Mouse (Mus musculus): ENCODE results near the gene Slc11a2. TPM values are rescaled to one million over a fixed set of nuclear protein-coding genes. Genes with fewer than 3 reads are reported as not detected.

The Slc11a2 gene
- 23.6 and 25.9 TPM in 2 replicates for polyA plus RNA-seq (2015; fragmentation: Nextera tagmentation; extraction: Ambion mirVana)

DNA sequence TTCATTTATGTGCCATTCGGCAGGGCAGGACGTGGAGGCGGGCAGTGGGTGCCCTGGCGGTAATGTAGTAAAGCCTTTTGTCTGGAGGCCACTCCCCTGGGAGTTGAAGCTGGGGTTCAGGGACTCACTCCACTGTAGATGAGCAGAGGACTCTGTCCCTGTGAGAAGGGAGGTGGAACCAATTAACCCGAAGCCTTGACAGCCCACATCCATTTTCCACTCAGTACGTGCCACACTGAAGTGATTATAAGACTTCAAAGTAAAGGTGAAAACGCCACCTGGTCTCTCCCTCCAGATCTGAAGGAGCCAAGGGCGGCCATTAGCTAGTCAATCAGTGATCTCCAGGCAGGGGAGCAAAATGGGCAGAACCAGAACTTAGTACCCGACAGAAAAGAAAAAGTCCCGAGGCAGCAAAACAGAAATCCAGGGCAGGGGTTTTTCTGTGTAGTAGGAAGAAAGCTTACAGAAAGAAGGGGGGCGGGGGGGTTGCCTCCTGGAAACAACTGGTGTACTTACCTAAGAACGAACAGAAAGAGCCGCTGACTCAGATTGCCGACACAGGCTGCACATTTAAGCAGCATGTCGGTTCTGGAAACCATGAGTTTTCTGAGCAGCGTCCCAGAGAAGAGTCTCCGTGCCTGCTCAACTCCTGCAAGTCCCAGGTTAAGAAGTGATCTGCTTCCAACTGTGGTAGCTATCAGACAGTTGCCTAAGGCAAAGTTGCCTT, at the start of gene Slc11a2:
Slc11a2 (minus strand) TSS at position 677 of the 727 bp plus-strand sequence.
- H3K9ac ChIP-seq, result peak within 1 kb of the TSS; percentile 0; the same call in 1 of the 2 replicates
- H3K27ac ChIP-seq (replicated peaks), result no peak within 1 kb of the TSS
- WGBS, result 12% methylated on average over 17 of the region's 17 CpGs
- peaks cover 7% of the 10 kb centered on the region; the same call in 1 of the 2 replicates for H3K27me3 ChIP-seq
- no peaks in the 10 kb centered on the region for H3K9me3 ChIP-seq (replicated peaks)
- no peaks in the 10 kb centered on the region for H3K36me3 ChIP-seq
- peak within 1 kb of the TSS; percentile 89 for H3K4me3 ChIP-seq (replicated peaks)
- H3K4me1 ChIP-seq, result peaks cover 29% of the 10 kb centered on the region
- H3K4me2 ChIP-seq (replicated peaks), result peak within 1 kb of the TSS; percentile 95
- ATAC-seq (ENCODE audit: insufficient number of reproducible peaks, low FRiP score, low TSS enrichment, low read depth), result no peak

DNA sequence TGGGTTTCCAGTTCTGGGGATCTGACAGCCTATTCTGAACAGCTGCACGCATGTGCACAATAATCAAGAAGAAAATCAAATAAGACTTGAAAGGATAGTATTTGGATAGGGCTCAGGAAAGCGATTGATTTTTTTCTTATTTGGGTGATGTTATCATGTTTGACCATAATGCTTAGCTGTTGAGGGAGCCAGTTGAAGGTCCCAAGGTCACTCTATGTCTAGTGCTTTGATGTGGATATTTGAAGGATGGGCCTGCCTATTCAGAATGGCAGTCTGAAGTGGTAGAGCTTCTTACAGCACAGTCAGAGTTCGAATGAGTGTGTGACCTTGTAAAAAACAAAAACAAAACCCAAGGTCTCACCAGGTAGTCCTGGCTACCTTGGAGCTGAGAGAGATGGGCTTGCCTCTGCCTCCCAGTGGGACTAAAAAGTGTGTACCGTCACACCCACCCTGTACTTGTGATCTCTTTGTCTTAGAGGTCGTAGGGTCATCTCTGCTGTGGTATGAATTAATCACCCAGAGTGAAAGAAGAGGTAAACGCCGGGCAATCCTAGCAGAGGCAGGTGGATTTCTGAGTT, 49.1 kb upstream of the Slc11a2 start:
- Histone ChIP-seq H3K36me3 (peaks cover 74% of the 10 kb centered on the region), H3K4me2 (replicated peaks) (no peak overlapping the region), H3K27ac (replicated peaks) (no peak overlapping the region), H3K9me3 (replicated peaks) (no peaks in the 10 kb centered on the region), H3K4me3 (replicated peaks) (no peak overlapping the region), H3K4me1 (peaks cover 14% of the 10 kb centered on the region), H3K27me3 (no peaks in the 10 kb centered on the region), H3K9ac (no peak overlapping the region)
- WGBS, result 78% methylated on average over 7 of the region's 7 CpGs
- no peak for ATAC-seq (ENCODE audit: insufficient number of reproducible peaks, low FRiP score, low TSS enrichment, low read depth)

DNA sequence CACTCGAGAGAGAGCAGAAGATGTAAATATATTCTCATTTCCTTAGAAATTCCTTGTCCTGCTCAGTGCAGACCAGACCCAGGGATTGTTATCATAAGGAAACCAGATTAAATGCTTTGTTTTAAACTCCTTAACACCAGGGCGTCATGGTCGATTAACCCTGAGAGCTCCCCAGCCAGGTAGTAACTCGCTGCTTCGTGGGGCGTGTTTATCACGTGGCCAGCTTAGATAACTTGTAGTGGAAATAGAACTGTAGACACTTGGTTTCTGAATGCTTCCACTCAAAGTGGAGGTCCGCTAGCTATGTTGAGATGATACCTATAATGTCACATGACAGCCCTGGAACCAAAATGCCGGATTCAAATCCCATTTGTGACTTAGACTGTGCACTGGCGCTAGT, 45.2 kb upstream of the Slc11a2 start:
- no peak for ATAC-seq (ENCODE audit: insufficient number of reproducible peaks, low FRiP score, low TSS enrichment, low read depth)
- Histone ChIP-seq H3K27ac (replicated peaks) (no peak overlapping the region), H3K4me1 (peaks cover 22% of the 10 kb centered on the region), H3K9ac (0 out of 2 replicates have a peak overlapping the region, but pooled peaks have one; percentile 74), H3K4me3 (replicated peaks) (peak overlapping the region; percentile 63), H3K36me3 (peaks cover 36% of the 10 kb centered on the region), H3K27me3 (no peaks in the 10 kb centered on the region), H3K4me2 (replicated peaks) (peak overlapping the region; percentile 83), H3K9me3 (replicated peaks) (no peaks in the 10 kb centered on the region)
- WGBS, result 62% methylated on average over 10 of the region's 10 CpGs

DNA sequence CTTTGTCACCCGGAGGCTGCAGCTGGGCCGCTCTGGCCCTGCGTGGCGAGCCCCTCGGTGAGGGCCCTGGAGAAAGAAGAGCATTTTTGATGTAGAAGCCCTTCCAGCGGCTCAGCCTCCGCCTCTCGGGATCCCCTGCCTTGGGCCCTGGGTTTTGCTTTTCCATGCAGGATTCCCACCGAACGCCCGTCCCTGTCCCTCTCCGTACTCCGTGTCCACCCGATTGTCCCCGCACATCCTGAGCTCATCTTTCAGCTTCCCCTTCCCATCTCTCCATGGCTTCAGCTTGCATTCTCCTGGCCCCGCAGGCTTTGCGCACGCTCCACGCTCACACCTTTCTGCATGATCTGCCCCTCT, 44.3 kb upstream of the Slc11a2 start:
- H3K4me3 ChIP-seq (replicated peaks), result peak overlapping the region; percentile 63
- H3K4me2 ChIP-seq (replicated peaks), result peak overlapping the region; percentile 83
- H3K27ac ChIP-seq (replicated peaks), result peak overlapping the region; percentile 69
- peaks cover 22% of the 10 kb centered on the region for H3K4me1 ChIP-seq
- ATAC-seq (ENCODE audit: insufficient number of reproducible peaks, low FRiP score, low TSS enrichment, low read depth), result no peak
- H3K9me3 ChIP-seq (replicated peaks), result no peaks in the 10 kb centered on the region
- WGBS, result 1% methylated on average over 19 of the region's 19 CpGs
- peaks cover 27% of the 10 kb centered on the region for H3K36me3 ChIP-seq
- no peaks in the 10 kb centered on the region for H3K27me3 ChIP-seq
- H3K9ac ChIP-seq, result peak overlapping the region; percentile 74

DNA sequence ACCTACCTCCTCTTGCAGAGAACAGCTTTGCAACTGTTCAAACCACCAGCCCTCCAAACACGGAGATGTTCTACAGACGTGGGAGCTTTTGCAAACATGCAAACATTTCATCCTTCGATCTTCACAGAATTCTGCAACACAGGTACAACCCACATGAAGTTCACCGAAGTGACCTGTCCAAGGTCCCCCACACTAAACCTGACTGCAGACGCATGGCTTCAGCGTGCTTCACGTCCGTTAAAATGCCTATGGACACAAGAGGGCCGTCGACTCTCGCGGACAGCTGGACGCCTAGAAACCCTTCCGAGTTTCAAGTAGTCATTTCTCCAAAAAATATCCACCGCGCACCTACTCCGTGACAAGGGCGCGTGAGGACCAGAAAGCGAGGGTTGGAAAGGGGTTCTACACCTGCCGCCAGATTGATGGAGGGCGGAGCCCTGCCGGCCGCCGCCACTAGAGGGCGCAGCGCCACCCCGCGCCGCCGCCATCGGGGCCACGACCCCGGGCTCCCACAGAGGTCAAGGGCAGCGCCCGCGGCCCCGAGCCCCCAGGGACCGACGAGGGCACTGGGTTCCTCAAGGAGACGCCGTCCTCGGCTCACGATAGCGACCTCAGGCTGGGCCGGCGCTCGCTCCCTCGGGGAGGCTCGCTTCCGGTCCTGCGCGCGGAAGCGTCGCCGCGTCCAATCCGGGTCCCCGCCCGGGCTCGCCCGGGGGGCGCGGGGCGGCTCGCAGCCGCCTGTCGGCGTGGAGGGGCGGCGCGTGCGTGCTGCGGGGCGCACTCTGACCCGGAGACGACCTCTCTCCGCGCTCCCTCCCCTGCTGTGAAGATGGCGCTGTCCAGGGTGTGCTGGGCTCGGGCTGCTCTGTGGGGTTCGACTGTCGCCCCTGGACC, 43.7 kb upstream of the Slc11a2 start, which contains the start of gene Letmd1:
Letmd1 (plus strand) TSS at position 729 of the 894 bp plus-strand sequence.
- ATAC-seq (ENCODE audit: insufficient number of reproducible peaks, low FRiP score, low TSS enrichment, low read depth), result peak; percentile 93
- Histone ChIP-seq H3K36me3 (peaks cover 21% of the 10 kb centered on the region; the same call in 1 of the 2 replicates), H3K4me2 (replicated peaks) (peak within 1 kb of the TSS; percentile 83), H3K27me3 (no peaks in the 10 kb centered on the region), H3K9me3 (replicated peaks) (no peaks in the 10 kb centered on the region), H3K27ac (replicated peaks) (peak within 1 kb of the TSS; percentile 69), H3K4me1 (peaks cover 22% of the 10 kb centered on the region), H3K9ac (peak within 1 kb of the TSS; percentile 74), H3K4me3 (replicated peaks) (peak within 1 kb of the TSS; percentile 63)
- WGBS, result 2% methylated on average over 71 of the region's 84 CpGs

DNA sequence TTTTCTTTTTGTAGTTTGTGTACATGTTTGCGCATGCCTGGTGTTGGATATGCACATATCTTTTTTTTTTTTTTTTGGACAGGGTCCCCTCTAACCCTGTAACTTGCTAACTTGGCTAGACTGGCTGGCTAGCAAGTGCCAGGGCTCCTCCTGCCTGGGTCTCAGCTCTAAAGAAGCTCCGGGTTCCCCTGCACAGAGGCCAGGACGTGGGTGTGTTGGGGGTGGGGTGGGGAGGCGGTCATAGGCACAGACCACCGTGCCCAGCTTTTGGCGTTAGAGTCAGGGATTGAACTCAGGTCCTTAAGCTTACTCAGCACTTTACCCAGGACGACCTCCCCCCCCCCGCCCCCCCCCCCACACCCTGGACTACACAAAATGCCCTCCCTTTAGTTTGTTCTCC, 42.9 kb upstream of the Slc11a2 start:
- Histone ChIP-seq H3K27ac (replicated peaks) (no peak overlapping the region), H3K4me2 (replicated peaks) (peak overlapping the region; percentile 83), H3K9ac (no peak overlapping the region), H3K9me3 (replicated peaks) (no peaks in the 10 kb centered on the region), H3K27me3 (no peaks in the 10 kb centered on the region), H3K4me1 (peaks cover 22% of the 10 kb centered on the region), H3K36me3 (peaks cover 14% of the 10 kb centered on the region; the same call in 1 of the 2 replicates), H3K4me3 (replicated peaks) (no peak overlapping the region)
- 36% methylated on average over 8 of the region's 8 CpGs for WGBS
- no peak for ATAC-seq (ENCODE audit: insufficient number of reproducible peaks, low FRiP score, low TSS enrichment, low read depth)

DNA sequence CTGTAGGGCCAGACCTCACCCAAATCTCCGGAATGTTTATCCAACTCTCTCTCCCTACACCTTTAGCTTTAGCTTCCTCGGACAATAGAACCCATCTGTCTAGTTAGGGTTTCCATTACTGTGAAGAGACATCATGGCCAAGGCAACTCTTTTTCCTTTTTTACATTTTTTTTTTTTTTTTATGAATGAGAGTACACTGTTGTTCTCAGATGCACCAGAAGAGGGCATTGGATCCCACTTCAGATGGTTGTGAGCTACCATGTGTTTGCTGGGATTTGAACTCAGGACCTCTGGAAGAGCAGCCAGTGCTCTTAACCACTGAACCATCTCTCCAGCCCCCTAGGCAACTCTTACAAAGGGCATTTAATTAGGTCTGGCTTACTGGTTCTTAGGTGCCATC, 40.6 kb upstream of the Slc11a2 start:
- H3K4me2 ChIP-seq (replicated peaks), result no peak overlapping the region
- no peak for ATAC-seq (ENCODE audit: insufficient number of reproducible peaks, low FRiP score, low TSS enrichment, low read depth)
- 70% methylated on average over 2 of the region's 2 CpGs for WGBS
- peaks cover 22% of the 10 kb centered on the region for H3K4me1 ChIP-seq
- H3K9me3 ChIP-seq (replicated peaks), result no peaks in the 10 kb centered on the region
- no peak overlapping the region for H3K27ac ChIP-seq (replicated peaks)
- no peak overlapping the region for H3K9ac ChIP-seq
- H3K27me3 ChIP-seq, result no peaks in the 10 kb centered on the region
- no peak overlapping the region for H3K4me3 ChIP-seq (replicated peaks)
- H3K36me3 ChIP-seq, result no peaks in the 10 kb centered on the region

DNA sequence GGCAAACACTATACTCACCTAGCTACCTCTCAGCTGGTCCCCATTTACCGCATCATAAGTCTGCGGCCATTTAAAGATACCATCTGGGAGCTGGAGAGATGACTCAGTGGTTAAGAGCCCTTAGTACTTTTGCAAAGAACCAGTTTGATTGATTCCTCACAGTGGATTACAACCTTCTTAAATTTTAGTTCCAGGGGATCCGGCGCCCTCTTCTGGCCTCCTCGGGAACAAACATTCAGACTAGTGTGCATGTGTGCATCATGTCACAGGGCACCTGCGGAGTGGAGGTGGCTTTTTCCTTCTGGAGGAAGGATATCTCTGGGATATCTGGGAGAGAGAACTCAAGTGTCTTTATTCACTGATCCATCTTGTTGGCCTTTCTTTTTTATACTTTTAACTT, 38.8 kb upstream of the Slc11a2 start:
- 18% methylated on average over 6 of the region's 6 CpGs for WGBS
- no peaks in the 10 kb centered on the region for H3K9me3 ChIP-seq (replicated peaks)
- no peaks in the 10 kb centered on the region for H3K36me3 ChIP-seq
- peaks cover 11% of the 10 kb centered on the region for H3K4me1 ChIP-seq
- no peaks in the 10 kb centered on the region for H3K27me3 ChIP-seq
- no peak overlapping the region for H3K27ac ChIP-seq (replicated peaks)
- H3K4me2 ChIP-seq (replicated peaks), result no peak overlapping the region
- H3K4me3 ChIP-seq (replicated peaks), result no peak overlapping the region
- no peak for ATAC-seq (ENCODE audit: insufficient number of reproducible peaks, low FRiP score, low TSS enrichment, low read depth)
- H3K9ac ChIP-seq, result no peak overlapping the region

DNA sequence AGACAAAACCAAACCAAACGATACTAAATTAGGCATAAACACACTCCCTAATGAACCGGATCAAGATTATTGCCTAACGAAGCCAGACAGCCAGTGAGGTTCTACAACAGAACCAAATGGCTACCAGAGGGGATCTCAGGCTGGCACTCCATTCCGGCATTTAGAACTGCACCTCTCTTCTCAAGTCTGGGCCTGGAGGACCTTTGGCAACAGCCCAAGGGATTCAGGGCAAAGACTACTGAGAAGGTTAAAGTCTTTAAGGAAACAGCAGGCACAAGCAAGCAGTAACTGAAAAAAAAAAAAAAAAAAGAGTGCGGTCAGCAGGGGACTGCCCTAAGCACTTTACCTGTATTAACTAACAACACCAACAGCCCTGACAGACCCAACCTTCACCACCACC, 37.2 kb upstream of the Slc11a2 start:
- H3K4me2 ChIP-seq (replicated peaks), result no peak overlapping the region
- 81% methylated on average over 5 of the region's 5 CpGs for WGBS
- no peak overlapping the region for H3K9ac ChIP-seq
- H3K4me1 ChIP-seq, result no peaks in the 10 kb centered on the region; the same call in 1 of the 2 replicates
- no peak for ATAC-seq (ENCODE audit: insufficient number of reproducible peaks, low FRiP score, low TSS enrichment, low read depth)
- no peaks in the 10 kb centered on the region for H3K9me3 ChIP-seq (replicated peaks)
- no peak overlapping the region for H3K27ac ChIP-seq (replicated peaks)
- no peak overlapping the region for H3K4me3 ChIP-seq (replicated peaks)
- no peaks in the 10 kb centered on the region for H3K27me3 ChIP-seq
- H3K36me3 ChIP-seq, result no peaks in the 10 kb centered on the region

DNA sequence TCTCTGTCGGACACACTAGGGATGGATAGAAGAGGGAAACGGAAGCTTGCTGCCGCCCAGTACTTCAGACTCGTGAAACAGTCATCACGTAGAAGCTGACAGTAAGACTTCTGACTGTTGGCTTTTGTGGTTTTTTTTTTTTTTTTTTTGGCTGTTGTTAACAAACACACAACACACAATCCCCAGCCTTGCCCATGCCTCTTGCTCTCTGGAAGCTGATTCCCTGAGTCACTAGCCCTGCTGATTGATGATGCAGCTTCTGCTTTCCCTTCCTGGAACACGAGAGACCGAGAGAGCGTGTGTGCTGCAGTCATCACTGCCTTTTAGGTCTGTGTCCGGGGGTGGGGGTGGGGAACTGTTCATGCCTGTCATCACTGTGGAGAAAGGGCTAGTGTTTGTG, 36.8 kb upstream of the Slc11a2 start:
- no peak overlapping the region for H3K9ac ChIP-seq

DNA sequence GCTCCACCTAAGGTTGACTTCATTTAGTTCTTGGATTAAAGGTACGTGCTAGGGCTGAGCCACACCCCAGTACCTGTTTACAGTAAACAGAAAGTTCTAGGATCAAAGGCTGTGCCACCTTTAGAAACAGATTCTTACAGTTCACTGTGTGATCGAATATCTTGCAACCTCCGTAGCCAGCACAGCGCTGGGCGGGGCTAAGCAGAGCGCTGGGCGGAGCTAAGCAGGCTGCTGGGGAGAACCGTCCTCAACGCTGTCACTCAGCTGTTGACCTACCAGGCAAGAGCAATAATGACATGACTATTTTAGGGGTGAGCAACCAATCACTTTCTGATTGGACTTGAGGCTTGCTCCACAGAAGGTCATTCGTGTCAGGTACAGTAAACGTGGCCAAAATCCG, 36.1 kb upstream of the Slc11a2 start:
- no peak overlapping the region for H3K9ac ChIP-seq
- H3K4me1 ChIP-seq, result no peaks in the 10 kb centered on the region; the same call in 1 of the 2 replicates
- H3K27ac ChIP-seq (replicated peaks), result no peak overlapping the region
- no peaks in the 10 kb centered on the region for H3K9me3 ChIP-seq (replicated peaks)
- H3K4me2 ChIP-seq (replicated peaks), result peak overlapping the region; percentile 33
- H3K4me3 ChIP-seq (replicated peaks), result 0 out of 2 replicates have a peak overlapping the region, but pooled peaks have one; percentile 0
- no peak for ATAC-seq (ENCODE audit: insufficient number of reproducible peaks, low FRiP score, low TSS enrichment, low read depth)
- WGBS, result 7% methylated on average over 12 of the region's 12 CpGs
- no peaks in the 10 kb centered on the region for H3K27me3 ChIP-seq
- no peaks in the 10 kb centered on the region for H3K36me3 ChIP-seq

More for the DNA sequence above, 36.8 kb upstream of the Slc11a2 start:
- Histone ChIP-seq H3K27me3 (no peaks in the 10 kb centered on the region), H3K27ac (replicated peaks) (no peak overlapping the region), H3K4me3 (replicated peaks) (no peak overlapping the region), H3K9me3 (replicated peaks) (no peaks in the 10 kb centered on the region), H3K4me2 (replicated peaks) (no peak overlapping the region), H3K4me1 (no peaks in the 10 kb centered on the region; the same call in 1 of the 2 replicates), H3K36me3 (no peaks in the 10 kb centered on the region)
- 69% methylated on average over 9 of the region's 9 CpGs for WGBS
- ATAC-seq (ENCODE audit: insufficient number of reproducible peaks, low FRiP score, low TSS enrichment, low read depth), result no peak
